Mouse (Mus musculus): ENCODE measurements around the gene Eps8l1. TPM values are rescaled to one million over a fixed set of nuclear protein-coding genes. Genes with fewer than 3 reads are reported as not detected.

The Eps8l1 gene
- total and polyA plus RNA-seq, 3 experiments = 0.11 TPM; not detected in 2

GRCm38 (mm10) chr7:4526341-4527301, 66.1 kb downstream of the Eps8l1 start:
- Histone ChIP-seq H3K27me3 (ENCODE audit: insufficient read depth, low read length) (peaks cover 21% of the 10 kb centered on the region; the same call in 1 of the 2 replicates), H3K9me3 (replicated peaks) (no peaks in the 10 kb centered on the region), H3K36me3 (replicated peaks) (no peaks in the 10 kb centered on the region), H3K4me1 (ENCODE audit: insufficient read depth, low read depth, low read length) (peaks cover 6% of the 10 kb centered on the region), H3K4me3 (ENCODE audit: low read depth, low read length) (no peak overlapping the region)
- TF ChIP-seq POLR2AphosphoS5 (IDR thresholded peaks at IDR 0.05; ENCODE audit: insufficient replicate concordance, low read depth, low read length) (no peak), GATA1 (IDR thresholded peaks at IDR 0.05; ENCODE audit: borderline replicate concordance, low read length) (no peak), GATA2 (IDR thresholded peaks at IDR 0.05; ENCODE audit: borderline replicate concordance, low read depth, low read length) (no peak), CTCF (IDR thresholded peaks at IDR 0.05; ENCODE audit: low read depth, low read length) (no peak), TAL1 (conservative IDR thresholded peaks at IDR 0.05; ENCODE audit: low read depth, low read length) (no peak)
- ATAC-seq (ENCODE audit: extremely low read depth, insufficient number of reproducible peaks, low FRiP score, poor library complexity, severe bottlenecking) (no peak; the same call in 1 of the 2 replicates), DNase-seq (ENCODE audit: low spot score) (peak; percentile 31)

DNA sequence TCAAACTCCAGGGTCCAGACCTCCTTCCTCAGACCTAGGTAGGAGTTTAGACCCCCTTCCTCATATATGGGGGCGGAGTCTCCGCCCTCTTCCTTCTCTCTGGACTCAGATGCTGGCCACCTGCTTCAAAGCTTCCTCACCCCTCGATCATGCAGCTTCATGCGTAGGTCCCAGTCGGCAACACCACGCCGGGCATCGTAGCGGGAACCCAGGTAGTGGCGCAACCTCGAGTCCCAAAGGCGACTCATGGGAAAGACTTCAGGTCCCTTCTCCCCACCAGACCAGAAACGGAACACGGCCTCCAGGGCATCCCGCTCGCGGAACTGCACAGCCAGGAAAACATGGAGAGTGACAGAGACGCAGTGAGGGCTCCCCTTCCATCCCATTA, 66.8 kb downstream of the Eps8l1 start:
- ATAC-seq (ENCODE audit: extremely low read depth, insufficient number of reproducible peaks, low FRiP score, poor library complexity, severe bottlenecking) = no peak
- TF ChIP-seq TAL1 (conservative IDR thresholded peaks at IDR 0.05; ENCODE audit: low read depth, low read length) (no peak), CTCF (IDR thresholded peaks at IDR 0.05; ENCODE audit: low read depth, low read length) (no peak)
- H3K4me3 ChIP-seq (ENCODE audit: low read depth, low read length) = no peak overlapping the region

More for the DNA sequence above, 66.8 kb downstream of the Eps8l1 start:
- peaks cover 23% of the 10 kb centered on the region for H3K27me3 ChIP-seq (ENCODE audit: insufficient read depth, low read length)
- H3K4me1 ChIP-seq (ENCODE audit: insufficient read depth, low read depth, low read length) = peaks cover 6% of the 10 kb centered on the region
- no peaks in the 10 kb centered on the region for H3K9me3 ChIP-seq (replicated peaks)
- no peak for DNase-seq (ENCODE audit: low spot score)
- no peaks in the 10 kb centered on the region for H3K36me3 ChIP-seq (replicated peaks)

Other genes starting within 250 kb of the Eps8l1 start
- not detected in 2 replicates for gene Lilra5, start 222.9 kb upstream of the Eps8l1 start, total RNA-seq (2014; fragmentation: Nextera tagmentation)
- gene Lilra5, start 222.9 kb upstream of the Eps8l1 start, total RNA-seq (2017) = not detected in 2 replicates
- gene Lilra5, start 222.9 kb upstream of the Eps8l1 start, polyA plus RNA-seq (2012) = not detected in 2 replicates
- not detected in 2 replicates for gene Ncr1, start 123.0 kb upstream of the Eps8l1 start, total RNA-seq (2014; fragmentation: Nextera tagmentation)
- 0.05 TPM in 1 of 2 replicates, not detected in the other for gene Ncr1, start 123.0 kb upstream of the Eps8l1 start, total RNA-seq (2017)
- gene Ncr1, start 123.0 kb upstream of the Eps8l1 start, polyA plus RNA-seq (2012) = not detected in 2 replicates
- gene Gp6, start 62.9 kb upstream of the Eps8l1 start, total RNA-seq (2014; fragmentation: Nextera tagmentation) = 3.1 and 11.8 TPM in 2 replicates
- 0.29 and 0.44 TPM in 2 replicates for gene Gp6, start 62.9 kb upstream of the Eps8l1 start, total RNA-seq (2017)
- gene Gp6, start 62.9 kb upstream of the Eps8l1 start, polyA plus RNA-seq (2012) = 0.05 and 0.11 TPM in 2 replicates
- 9.0 and 12.3 TPM in 2 replicates for gene Rdh13, start 15.0 kb upstream of the Eps8l1 start, total RNA-seq (2014; fragmentation: Nextera tagmentation)
- 14.3 and 16.7 TPM in 2 replicates for gene Rdh13, start 15.0 kb upstream of the Eps8l1 start, total RNA-seq (2017)
- gene Rdh13, start 15.0 kb upstream of the Eps8l1 start, polyA plus RNA-seq (2012) = 5.2 and 5.4 TPM in 2 replicates
- gene Ppp1r12c, start 41.0 kb downstream of the Eps8l1 start, total RNA-seq (2014; fragmentation: Nextera tagmentation) = 91.9 and 100 TPM in 2 replicates
- 91.1 and 99.8 TPM in 2 replicates for gene Ppp1r12c, start 41.0 kb downstream of the Eps8l1 start, total RNA-seq (2017)
- 135 and 173 TPM in 2 replicates for gene Ppp1r12c, start 41.0 kb downstream of the Eps8l1 start, polyA plus RNA-seq (2012)
- gene Tnnt1, start 55.7 kb downstream of the Eps8l1 start, total RNA-seq (2014; fragmentation: Nextera tagmentation) = not detected in 2 replicates
- 0.17 TPM in 1 of 2 replicates, not detected in the other for gene Tnnt1, start 55.7 kb downstream of the Eps8l1 start, total RNA-seq (2017)
- 0.22 and 0.35 TPM in 2 replicates for gene Tnnt1, start 55.7 kb downstream of the Eps8l1 start, polyA plus RNA-seq (2012)
- gene Tnni3, start 63.6 kb downstream of the Eps8l1 start, total RNA-seq (2014; fragmentation: Nextera tagmentation) = not detected in 2 replicates
- gene Tnni3, start 63.6 kb downstream of the Eps8l1 start, total RNA-seq (2017) = 0.41 TPM in 1 of 2 replicates, not detected in the other
- 0.15 TPM in 1 of 2 replicates, not detected in the other for gene Tnni3, start 63.6 kb downstream of the Eps8l1 start, polyA plus RNA-seq (2012)
- not detected in 2 replicates for gene Dnaaf3, start 71.8 kb downstream of the Eps8l1 start, total RNA-seq (2014; fragmentation: Nextera tagmentation)
- not detected in 2 replicates for gene Dnaaf3, start 71.8 kb downstream of the Eps8l1 start, total RNA-seq (2017)
- gene Dnaaf3, start 71.8 kb downstream of the Eps8l1 start, polyA plus RNA-seq (2012) = not detected in 2 replicates
- not detected in 2 replicates for gene Syt5, start 86.9 kb downstream of the Eps8l1 start, total RNA-seq (2014; fragmentation: Nextera tagmentation)
- not detected in 2 replicates for gene Syt5, start 86.9 kb downstream of the Eps8l1 start, total RNA-seq (2017)
- gene Syt5, start 86.9 kb downstream of the Eps8l1 start, polyA plus RNA-seq (2012) = not detected in 2 replicates
- gene Ptprh, start 143.4 kb downstream of the Eps8l1 start, total RNA-seq (2014; fragmentation: Nextera tagmentation) = not detected in 2 replicates
- 0.05 and 0.06 TPM in 2 replicates for gene Ptprh, start 143.4 kb downstream of the Eps8l1 start, total RNA-seq (2017)
- not detected in 2 replicates for gene Ptprh, start 143.4 kb downstream of the Eps8l1 start, polyA plus RNA-seq (2012)
- 10.3 and 40.0 TPM in 2 replicates for gene Tmem86b, start 170.7 kb downstream of the Eps8l1 start, total RNA-seq (2014; fragmentation: Nextera tagmentation)
- 9.3 and 10.4 TPM in 2 replicates for gene Tmem86b, start 170.7 kb downstream of the Eps8l1 start, total RNA-seq (2017)
- 3.8 and 4.8 TPM in 2 replicates for gene Tmem86b, start 170.7 kb downstream of the Eps8l1 start, polyA plus RNA-seq (2012)
- 97.4 and 108 TPM in 2 replicates for gene Ppp6r1, start 198.3 kb downstream of the Eps8l1 start, total RNA-seq (2014; fragmentation: Nextera tagmentation)
- gene Ppp6r1, start 198.3 kb downstream of the Eps8l1 start, total RNA-seq (2017) = 90.5 and 90.7 TPM in 2 replicates
- 208 and 223 TPM in 2 replicates for gene Ppp6r1, start 198.3 kb downstream of the Eps8l1 start, polyA plus RNA-seq (2012)
- gene Hspbp1, start 224.4 kb downstream of the Eps8l1 start, total RNA-seq (2014; fragmentation: Nextera tagmentation) = 55.3 and 67.8 TPM in 2 replicates
- gene Hspbp1, start 224.4 kb downstream of the Eps8l1 start, total RNA-seq (2017) = 26.5 and 30.6 TPM in 2 replicates
- 124 and 152 TPM in 2 replicates for gene Hspbp1, start 224.4 kb downstream of the Eps8l1 start, polyA plus RNA-seq (2012)
- gene Brsk1, start 229.9 kb downstream of the Eps8l1 start, total RNA-seq (2014; fragmentation: Nextera tagmentation) = not detected in 2 replicates
- 0.44 TPM in 1 of 2 replicates, not detected in the other for gene Brsk1, start 229.9 kb downstream of the Eps8l1 start, total RNA-seq (2017)
- not detected in 2 replicates for gene Brsk1, start 229.9 kb downstream of the Eps8l1 start, polyA plus RNA-seq (2012)